Mouse (Mus musculus) C2C12 (cell line): Measurements from ENCODE around the gene Mmp17.

Experiments used
- CTCF ChIP-seq: IDR thresholded peaks from one replicate; pipeline ENCODE4 v1.5.1; 2011; ENCODE audit not compliant: control insufficient read depth, insufficient read depth, insufficient read length
- FOSL1 ChIP-seq: IDR thresholded peaks from one replicate; pipeline ENCODE4 v1.8.0; 2011; ENCODE audit warnings: mild to moderate bottlenecking, low read length; ENCODE audit not compliant: poor library complexity, insufficient read depth, severe bottlenecking
- MAX ChIP-seq: IDR thresholded peaks from one replicate; pipeline ENCODE4 v1.6.1; 2011; ENCODE audit warnings: mild to moderate bottlenecking, control low read depth

DNA sequence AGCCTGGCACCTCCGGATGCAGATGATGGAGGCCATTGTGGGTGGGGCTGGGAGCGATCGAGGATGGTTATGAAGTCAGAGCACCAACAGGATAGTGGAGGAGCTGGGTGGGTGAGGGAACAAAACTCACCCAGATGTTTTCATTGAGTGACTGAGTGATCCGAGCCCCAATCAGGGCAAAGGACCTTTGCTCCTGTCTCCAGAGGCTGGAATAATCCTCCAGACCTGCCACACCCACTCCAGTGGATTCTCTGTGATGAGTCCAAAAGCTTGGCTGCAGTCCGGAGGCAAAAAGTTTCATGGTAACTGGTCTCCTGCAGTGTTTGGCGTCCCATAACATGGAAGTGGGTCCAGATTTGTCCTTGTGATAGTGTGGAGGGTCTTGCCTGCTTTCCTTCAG lies 42.1 kb downstream of the Mmp17 start:
- TF ChIP-seq CTCF (no peak), MAX (no peak), FOSL1 (no peak)
